Mouse (Mus musculus) lung, embryonic 14.5 days (tissue): ENCODE measurements around the gene Serpina3a. TPM values are rescaled to one million over a fixed set of nuclear protein-coding genes. Genes with fewer than 3 reads are reported as not detected.
"Not testable (repeated sequence)": the region's sequence is repeated elsewhere in the genome, so short reads cannot be mapped to it uniquely, and the experiment has no call there.

Experiments used
- ATAC-seq: fragments of 200-750 bp; cut with Nextera tagmentation; 2 replicates; pipeline ENCODE4 v1.8.0; 2017; ENCODE audit warnings: mild to moderate bottlenecking, moderate TSS enrichment, moderate library complexity; ENCODE audit not compliant: insufficient read depth
- DNase-seq: peaks from one replicate; pipeline ENCODE4 v3.0.0-alpha.2; 2015
- H3K27ac ChIP-seq: fragments of 300-500 bp; sonication (generic); 2 replicates; pipeline ENCODE4 v1.5.1; 2014; ENCODE audit warnings: low read depth, mild to moderate bottlenecking, moderate library complexity
- H3K27me3 ChIP-seq: fragments of 300-500 bp; sonication (generic); 2 replicates; pipeline ENCODE4 v1.6.1; 2014; ENCODE audit warnings: low read length, control low read depth; ENCODE audit not compliant: insufficient read depth
- H3K36me3 ChIP-seq: fragments of 300-500 bp; sonication (generic); 2 replicates; pipeline ENCODE4 v1.6.1; 2014; ENCODE audit warnings: control low read depth; ENCODE audit not compliant: insufficient read depth
- H3K4me1 ChIP-seq: fragments of 300-500 bp; sonication (generic); 2 replicates; pipeline ENCODE4 v1.6.1; 2014; ENCODE audit warnings: antibody characterized with exemption, control low read depth; ENCODE audit not compliant: insufficient read depth
- H3K4me2 ChIP-seq: fragments of 300-500 bp; sonication (generic); 2 replicates; pipeline ENCODE4 v1.6.1; 2014; ENCODE audit warnings: mild to moderate bottlenecking
- H3K4me3 ChIP-seq: fragments of 300-500 bp; sonication (generic); 2 replicates; pipeline ENCODE4 v1.5.1; 2014; ENCODE audit warnings: low read depth, low read length
- H3K9ac ChIP-seq: fragments of 300-500 bp; sonication (generic); 2 replicates; pipeline ENCODE4 v1.6.1; 2014
- H3K9me3 ChIP-seq: fragments of 300-500 bp; sonication (generic); 2 replicates; pipeline ENCODE4 v1.6.1; 2016; ENCODE audit warnings: low read depth, low read length, control low read depth
- CTCF ChIP-seq: IDR thresholded peaks from 2 replicates; pipeline ENCODE4 v1.5.1; 2016; ENCODE audit warnings: antibody characterized with exemption, low read depth
- WGBS: fragments of 180-500 bp; shearing (Covaris S2); extraction: QIAGEN DNeasy Blood & Tissue Kit; methylation state at CpG from one replicate; pipeline ENCODE4 v1.1.7; 2014; 5-methylcytosine and 5-hydroxymethylcytosine counted together
- polyA plus RNA-seq: library from polyadenylated mRNA; unstranded; fragments of >200 nt; fragmentation: Nextera tagmentation; extraction: Ambion mirVana; gene quantifications from 2 replicates; pipeline ENCODE4 v1.2.1, GENCODE M21; 2014

Gene Serpina3a
- polyA plus RNA-seq: not detected in 2 replicates

DNA sequence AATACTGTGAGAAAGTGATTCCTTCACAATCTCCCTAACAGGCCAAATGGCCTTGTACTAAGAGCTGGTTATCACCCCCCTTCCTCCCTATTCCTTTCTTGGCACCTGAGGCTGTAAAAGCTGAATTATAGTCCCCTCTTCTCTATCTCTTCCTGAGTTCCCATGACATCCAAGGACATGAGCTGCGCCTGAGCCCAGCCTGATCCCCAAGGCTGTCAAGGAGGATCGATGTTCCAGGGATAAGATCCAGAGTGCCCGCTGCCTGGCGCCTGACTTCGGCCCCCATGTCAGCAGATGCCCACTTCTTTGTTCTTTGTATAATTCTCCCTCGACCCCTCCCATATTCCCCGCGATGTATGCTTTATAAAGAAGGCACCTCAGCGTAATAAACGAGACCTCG is at the start of gene Serpina3a:
Serpina3a (plus strand) TSS at position 392 of the 400 bp plus-strand sequence.
- 88% methylated on average over 11 of the region's 11 CpGs for WGBS
- not testable (repeated sequence) for ATAC-seq, H3K4me2 ChIP-seq, DNase-seq, H3K27ac ChIP-seq, H3K27me3 ChIP-seq, H3K9ac ChIP-seq, H3K4me1 ChIP-seq, H3K36me3 ChIP-seq, H3K9me3 ChIP-seq, H3K4me3 ChIP-seq

DNA sequence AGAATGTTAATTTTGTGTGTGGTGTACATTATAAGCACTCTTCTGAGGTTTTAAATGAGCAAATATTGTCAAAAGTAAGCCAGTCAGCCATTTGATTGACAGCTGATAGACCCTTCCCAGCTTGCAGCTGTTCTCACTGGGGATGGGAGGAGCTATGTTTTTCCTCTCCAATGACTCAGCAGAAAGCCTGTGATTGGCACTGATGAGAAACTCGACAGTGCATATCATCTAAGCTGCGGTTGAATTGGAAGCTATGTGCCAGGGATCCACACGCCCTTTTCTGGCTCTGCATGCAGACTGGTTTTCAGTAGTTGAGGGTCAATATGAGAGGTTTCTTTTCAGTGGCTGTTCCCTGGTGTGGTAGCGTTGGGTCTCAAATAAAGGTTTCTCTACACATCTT is 48.0 kb upstream of the Serpina3a start:
- 64% methylated on average over 4 of the region's 4 CpGs for WGBS
- Histone ChIP-seq H3K9me3 (no peaks in the 10 kb centered on the region), H3K27me3 (no peaks in the 10 kb centered on the region), H3K36me3 (no peaks in the 10 kb centered on the region), H3K27ac (no peak overlapping the region), H3K4me3 (no peak overlapping the region), H3K4me1 (no peaks in the 10 kb centered on the region), H3K4me2 (no peak overlapping the region), H3K9ac (no peak overlapping the region)
- DNase-seq (no peak), ATAC-seq (no peak)
- no peak for TF ChIP-seq CTCF

DNA sequence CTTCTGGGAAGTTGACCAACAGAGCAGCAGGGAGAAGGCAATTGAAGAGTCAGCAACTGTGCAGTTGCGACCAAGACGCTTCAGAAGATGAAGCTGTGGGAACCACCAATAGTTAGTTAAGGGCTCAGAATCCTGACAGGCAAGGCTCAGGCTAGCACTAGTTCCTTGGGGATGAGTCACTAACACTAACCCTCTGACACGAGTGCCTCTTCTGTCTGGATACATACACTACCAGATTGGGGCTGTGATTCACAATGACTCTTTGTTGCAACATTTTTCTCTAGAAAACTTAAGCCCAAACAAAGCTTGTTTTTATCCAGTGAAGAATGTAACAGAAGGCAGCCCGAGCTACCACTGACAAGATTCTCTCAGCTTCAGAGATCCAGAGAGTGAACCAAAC is 47.5 kb upstream of the Serpina3a start:
- no peaks in the 10 kb centered on the region for H3K36me3 ChIP-seq
- no peak overlapping the region for H3K27ac ChIP-seq
- no peak overlapping the region for H3K4me3 ChIP-seq
- DNase-seq: no peak
- no peak for ATAC-seq
- no peaks in the 10 kb centered on the region for H3K27me3 ChIP-seq
- no peak overlapping the region for H3K9ac ChIP-seq
- no peak for TF ChIP-seq CTCF
- H3K4me1 ChIP-seq: no peaks in the 10 kb centered on the region
- 72% methylated on average over 4 of the region's 4 CpGs for WGBS
- no peaks in the 10 kb centered on the region for H3K9me3 ChIP-seq
- H3K4me2 ChIP-seq: no peak overlapping the region

DNA sequence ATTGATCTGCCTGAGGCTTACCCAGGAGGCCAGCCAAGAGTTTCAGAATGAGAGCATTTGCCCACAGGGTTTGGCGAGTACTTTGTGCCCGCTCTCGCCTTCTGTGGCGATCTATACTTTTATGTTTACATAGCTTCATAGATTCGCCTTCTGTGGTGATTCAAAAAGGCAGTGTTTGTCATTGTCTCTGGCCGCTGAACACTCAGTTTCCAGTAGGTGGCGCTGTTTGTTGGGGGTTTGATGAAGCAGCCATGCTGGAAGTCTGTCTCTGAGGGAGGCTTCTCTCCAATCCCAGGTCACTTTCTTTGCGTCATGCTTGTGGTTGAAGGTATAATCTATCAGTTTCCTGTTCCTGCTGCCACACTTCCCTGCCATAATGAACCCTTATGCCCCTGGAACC is 46.3 kb upstream of the Serpina3a start:
- Histone ChIP-seq H3K36me3 (no peaks in the 10 kb centered on the region), H3K9ac (no peak overlapping the region), H3K4me2 (no peak overlapping the region), H3K4me1 (no peaks in the 10 kb centered on the region), H3K4me3 (no peak overlapping the region), H3K27me3 (no peaks in the 10 kb centered on the region), H3K9me3 (no peaks in the 10 kb centered on the region), H3K27ac (no peak overlapping the region)
- no peak for ATAC-seq
- peak; percentile 79 for DNase-seq
- peak; percentile 77 for TF ChIP-seq CTCF
- 15% methylated on average over 8 of the region's 8 CpGs for WGBS

DNA sequence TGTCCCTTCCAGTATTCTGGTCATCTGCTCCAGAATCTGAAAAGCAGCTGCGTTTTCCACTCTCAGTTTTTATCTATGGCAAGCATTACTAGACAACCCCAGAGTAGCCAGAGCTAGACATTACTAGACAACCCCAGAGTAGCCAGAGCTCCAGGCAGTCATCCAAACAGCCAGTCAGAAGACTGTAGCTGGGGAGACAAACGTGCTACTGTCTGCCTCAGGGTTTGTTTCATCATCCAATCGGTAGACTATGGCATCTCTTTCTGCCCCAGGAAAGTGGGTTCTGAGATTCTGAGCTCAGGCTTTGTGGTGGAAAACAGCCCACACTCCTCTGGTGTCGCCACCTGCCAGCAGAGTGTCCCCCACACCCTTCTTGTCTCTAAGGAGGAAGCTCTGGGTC is 45.0 kb upstream of the Serpina3a start:
- Histone ChIP-seq H3K4me2 (peak overlapping the region; percentile 46), H3K9ac (no peak overlapping the region), H3K27ac (peak overlapping the region; percentile 18; the same call in 1 of the 2 replicates), H3K36me3 (no peaks in the 10 kb centered on the region), H3K4me3 (peak overlapping the region; percentile 19; the same call in 1 of the 2 replicates), H3K27me3 (no peaks in the 10 kb centered on the region), H3K9me3 (no peaks in the 10 kb centered on the region), H3K4me1 (no peaks in the 10 kb centered on the region)
- TF ChIP-seq CTCF: no peak
- 26% methylated on average over 4 of the region's 4 CpGs for WGBS
- ATAC-seq (peak; percentile 84), DNase-seq (peak; percentile 84)

DNA sequence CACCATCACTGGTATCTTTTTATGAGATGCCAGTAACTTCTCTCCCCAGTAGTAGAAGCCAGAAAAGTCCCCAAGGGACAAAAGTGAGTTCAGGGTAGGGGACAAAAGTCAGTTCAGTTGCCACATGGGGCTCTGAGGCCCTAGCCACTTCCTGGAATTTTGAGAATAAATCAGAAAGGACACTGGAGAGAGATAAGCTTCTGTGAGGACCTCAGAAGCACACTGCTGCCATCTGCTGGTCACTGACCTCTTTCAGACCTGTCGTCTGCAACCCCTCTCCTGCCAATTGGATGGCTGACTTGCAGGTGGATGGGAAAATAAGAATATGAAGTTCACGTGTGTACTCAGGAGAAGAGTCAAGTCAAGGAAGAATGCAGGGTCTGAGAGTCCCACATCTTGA is 42.9 kb upstream of the Serpina3a start:
- WGBS: 4% methylated on average over 2 of the region's 2 CpGs
- Histone ChIP-seq H3K4me1 (no peaks in the 10 kb centered on the region), H3K4me3 (no peak overlapping the region), H3K36me3 (no peaks in the 10 kb centered on the region), H3K27ac (no peak overlapping the region), H3K27me3 (no peaks in the 10 kb centered on the region), H3K9me3 (no peaks in the 10 kb centered on the region), H3K4me2 (no peak overlapping the region), H3K9ac (no peak overlapping the region)
- peak; percentile 82 for TF ChIP-seq CTCF
- DNase-seq (peak; percentile 93), ATAC-seq (peak; percentile 59)

DNA sequence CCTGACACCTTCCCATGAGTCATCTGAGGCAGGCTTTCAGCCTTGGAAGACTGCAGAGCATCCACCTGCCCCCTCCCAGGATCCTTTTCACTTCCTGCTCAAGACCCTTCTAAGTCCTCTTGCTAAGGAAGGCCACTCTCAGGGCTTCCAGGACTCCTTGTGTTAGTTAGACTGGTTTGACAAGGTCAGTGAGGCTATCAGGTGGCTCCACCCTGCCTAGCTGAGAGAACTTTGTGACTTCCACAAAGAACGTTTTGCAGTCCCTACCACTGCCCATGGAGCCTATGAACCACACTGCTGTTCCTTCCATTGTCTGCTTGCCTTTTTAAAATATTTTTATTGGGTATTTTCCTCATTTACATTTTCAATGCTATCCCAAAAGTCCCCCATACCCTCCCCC is 40.8 kb upstream of the Serpina3a start:
- DNase-seq (no peak), ATAC-seq (no peak)
- TF ChIP-seq CTCF: no peak
- WGBS: 13% methylated on average over 1 of the region's 1 CpGs
- Histone ChIP-seq H3K4me2 (no peak overlapping the region), H3K27ac (no peak overlapping the region), H3K9me3 (no peaks in the 10 kb centered on the region), H3K4me1 (no peaks in the 10 kb centered on the region), H3K36me3 (no peaks in the 10 kb centered on the region), H3K27me3 (no peaks in the 10 kb centered on the region), H3K4me3 (no peak overlapping the region), H3K9ac (no peak overlapping the region)

DNA sequence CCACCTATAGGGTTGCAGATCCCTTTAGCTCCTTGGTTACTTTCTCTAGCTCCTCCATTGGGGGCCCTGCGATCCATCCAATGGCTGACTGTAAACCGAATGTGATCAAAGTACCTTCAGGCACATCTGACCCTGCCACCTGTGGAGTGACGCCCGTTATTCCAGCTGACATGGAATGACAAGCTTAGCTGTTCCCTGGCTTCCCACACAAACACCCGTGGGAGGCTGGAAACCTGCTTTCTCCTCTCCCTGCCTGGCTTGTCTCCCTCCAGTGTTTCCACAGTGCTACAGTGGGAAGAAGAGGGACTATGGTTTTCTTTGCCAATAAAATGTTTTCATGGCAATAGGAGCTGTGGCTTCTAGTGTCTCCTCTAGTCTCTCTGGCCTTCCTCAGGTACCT is 40.2 kb upstream of the Serpina3a start:
- no peak overlapping the region for H3K4me2 ChIP-seq
- no peaks in the 10 kb centered on the region for H3K27me3 ChIP-seq
- no peak overlapping the region for H3K9ac ChIP-seq
- no peak overlapping the region for H3K27ac ChIP-seq
- 62% methylated on average over 5 of the region's 5 CpGs for WGBS
- DNase-seq (no peak), ATAC-seq (no peak)
- H3K36me3 ChIP-seq: no peaks in the 10 kb centered on the region
- TF ChIP-seq CTCF: no peak
- no peaks in the 10 kb centered on the region for H3K4me1 ChIP-seq
- no peak overlapping the region for H3K4me3 ChIP-seq
- H3K9me3 ChIP-seq: no peaks in the 10 kb centered on the region
